In genomic region chr9:40927351-40927980, GRCm38 (mm10) we compare ENCODE assay signal across 18 mouse cellular contexts. TPM values are rescaled to one million over a fixed set of nuclear protein-coding genes. Genes with fewer than 3 reads are reported as not detected.
"Had no signal": no experiment of that assay in that cellular context is flagged by ENCODE, and none has a peak within 500 bp of the region (broad histone marks: within the 10 kb centered on the region; RNA-seq: fewer than 3 reads in every experiment).

No protein-coding gene starts in this region.

- H3K4me1 ChIP-seq: liver, embryonic 13.5 days; lung, embryonic 15.5 days; neural tube, embryonic 13.5 days had no signal

- H3K4me2 ChIP-seq: limb, embryonic 12.5 days; liver, embryonic 13.5 days; lung, embryonic 15.5 days; neural tube, embryonic 13.5 days had no signal

- H3K9ac ChIP-seq: limb, embryonic 12.5 days; liver, embryonic 13.5 days; liver, postnatal 0 days; lung, embryonic 15.5 days; neural tube, embryonic 13.5 days had no signal

- H3K27me3 ChIP-seq: limb, embryonic 12.5 days; liver, embryonic 13.5 days; lung, embryonic 15.5 days had no signal

- ATAC-seq: liver, postnatal 0 days had no signal

- DNase-seq: kidney, adult 18-20 months; kidney, postnatal 10 days; kidney, postnatal 4 days; liver; liver, embryonic 13.5 days; liver, postnatal 0 days; lung, postnatal 14 days; right cerebral cortex, postnatal 14 days; thymus, adult 18-20 months; thymus, postnatal 14 days had no signal

- H3K4me3 ChIP-seq: layer of hippocampus, adult 2 months; limb, embryonic 12.5 days; liver, embryonic 13.5 days; lung, embryonic 15.5 days; megakaryocyte, embryonic 14.5 days; neural tube, embryonic 13.5 days had no signal

- H3K27ac ChIP-seq: layer of hippocampus, adult 2 months; limb, embryonic 12.5 days; liver, embryonic 13.5 days; lung, embryonic 15.5 days; macrophage; neural tube, embryonic 13.5 days had no signal

- H3K9me3 ChIP-seq: limb, embryonic 12.5 days; liver, embryonic 13.5 days; lung, embryonic 15.5 days; megakaryocyte, embryonic 14.5 days; neural tube, embryonic 13.5 days had no signal

- H3K36me3 ChIP-seq: limb, embryonic 12.5 days; liver, embryonic 13.5 days; lung, embryonic 15.5 days; neural tube, embryonic 13.5 days had no signal

RNA-seq across cellular contexts. Expression of gene Jhy, which starts 36.5 kb away (rescaled TPM):
- polyA plus RNA-seq: limb, embryonic 12.5 days; liver, embryonic 13.5 days; liver, postnatal 0 days; macrophage had no signal

RNA-seq across cellular contexts. Expression of gene Bsx, which starts 53.5 kb away (rescaled TPM):
- total RNA-seq: layer of hippocampus, adult 2 months; layer of hippocampus, postnatal 10 days had no signal
- polyA plus RNA-seq: kidney, embryonic 14.5 days; limb, embryonic 12.5 days; liver, embryonic 13.5 days; liver, postnatal 0 days; lung, embryonic 15.5 days; macrophage; neural tube, embryonic 13.5 days had no signal
